Mouse (Mus musculus): ENCODE data around the gene Piwil4. TPM values are rescaled to one million over a fixed set of nuclear protein-coding genes. Genes with fewer than 3 reads are reported as not detected.
A peak's percentile ranks its signal among the peaks of the same experiment; 100 is the strongest.
"Not testable (repeated sequence)": the region's sequence is repeated elsewhere in the genome, so short reads cannot be mapped to it uniquely, and the experiment has no call there.

Gene Piwil4
- polyA plus RNA-seq, 1 experiment from 2014 or later = 0.25 TPM

DNA sequence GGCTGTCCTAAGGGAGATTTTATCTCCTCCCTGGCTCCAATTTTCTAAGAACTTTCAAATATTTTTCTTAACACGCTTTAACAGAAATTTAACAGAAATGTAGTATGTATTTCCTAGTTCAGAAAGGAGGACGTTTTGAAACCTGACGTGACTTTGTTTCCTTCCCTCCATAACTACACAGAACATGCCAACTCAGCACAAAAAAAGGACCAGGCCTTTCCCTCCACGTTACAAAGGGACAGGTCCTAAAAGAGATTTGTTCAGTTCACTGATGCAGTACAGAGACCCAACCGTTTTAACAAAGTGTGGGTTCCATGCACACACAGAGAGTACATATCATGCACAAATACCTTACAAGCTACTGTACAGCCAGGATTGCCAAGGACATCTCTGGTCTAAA is 18.9 kb downstream of the Piwil4 start:
- Histone ChIP-seq H3K9me3 (no peaks in the 10 kb centered on the region), H3K4me3 (no peak overlapping the region), H3K36me3 (no peaks in the 10 kb centered on the region), H3K4me2 (no peak overlapping the region), H3K9ac (no peak overlapping the region), H3K27me3 (no peaks in the 10 kb centered on the region), H3K4me1 (peaks cover 15% of the 10 kb centered on the region), H3K27ac (no peak overlapping the region)
- ATAC-seq (ENCODE audit: borderline replicate concordance, extremely low read depth, low FRiP score, low TSS enrichment) = no peak
- WGBS = 76% methylated on average over 5 of the region's 5 CpGs

- 72% methylated on average over 2 of the region's 2 CpGs for WGBS
- Histone ChIP-seq H3K4me2 (no peak overlapping the region), H3K4me1 (peaks cover 15% of the 10 kb centered on the region), H3K9me3 (no peaks in the 10 kb centered on the region), H3K4me3 (no peak overlapping the region), H3K9ac (no peak overlapping the region), H3K36me3 (no peaks in the 10 kb centered on the region), H3K27me3 (no peaks in the 10 kb centered on the region), H3K27ac (no peak overlapping the region)
- ATAC-seq (ENCODE audit: borderline replicate concordance, extremely low read depth, low FRiP score, low TSS enrichment) = no peak
Observed at GRCm38 (mm10) chr9:14720384-14720783, 20.1 kb downstream of the Piwil4 start.

DNA sequence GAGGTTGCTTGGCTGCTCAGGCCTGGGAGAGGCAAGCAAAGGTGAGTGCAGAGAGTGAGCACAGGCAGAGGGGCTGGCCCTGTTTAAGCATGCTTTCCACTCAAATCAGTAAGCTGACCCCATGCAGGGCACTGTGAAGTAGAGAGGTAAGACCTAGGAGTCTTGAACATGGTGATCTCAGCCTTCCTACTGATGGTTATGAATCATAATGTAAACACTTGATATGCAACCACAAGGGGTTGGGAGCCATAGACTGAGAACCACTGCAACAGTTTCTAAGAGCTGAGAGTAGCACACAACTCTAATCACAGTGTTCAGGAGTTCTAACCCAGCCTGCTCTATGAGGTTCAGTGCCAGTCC is 22.2 kb downstream of the Piwil4 start:
- Histone ChIP-seq H3K9me3 (no peaks in the 10 kb centered on the region), H3K27me3 (no peaks in the 10 kb centered on the region), H3K4me2 (peak overlapping the region; percentile 51), H3K4me1 (peaks cover 15% of the 10 kb centered on the region), H3K4me3 (peak overlapping the region; percentile 22), H3K9ac (no peak overlapping the region; the same call in 1 of the 2 replicates), H3K36me3 (no peaks in the 10 kb centered on the region), H3K27ac (peak overlapping the region; percentile 55)
- peak; percentile 74; the same call in 1 of the 2 replicates for ATAC-seq (ENCODE audit: borderline replicate concordance, extremely low read depth, low FRiP score, low TSS enrichment)

DNA sequence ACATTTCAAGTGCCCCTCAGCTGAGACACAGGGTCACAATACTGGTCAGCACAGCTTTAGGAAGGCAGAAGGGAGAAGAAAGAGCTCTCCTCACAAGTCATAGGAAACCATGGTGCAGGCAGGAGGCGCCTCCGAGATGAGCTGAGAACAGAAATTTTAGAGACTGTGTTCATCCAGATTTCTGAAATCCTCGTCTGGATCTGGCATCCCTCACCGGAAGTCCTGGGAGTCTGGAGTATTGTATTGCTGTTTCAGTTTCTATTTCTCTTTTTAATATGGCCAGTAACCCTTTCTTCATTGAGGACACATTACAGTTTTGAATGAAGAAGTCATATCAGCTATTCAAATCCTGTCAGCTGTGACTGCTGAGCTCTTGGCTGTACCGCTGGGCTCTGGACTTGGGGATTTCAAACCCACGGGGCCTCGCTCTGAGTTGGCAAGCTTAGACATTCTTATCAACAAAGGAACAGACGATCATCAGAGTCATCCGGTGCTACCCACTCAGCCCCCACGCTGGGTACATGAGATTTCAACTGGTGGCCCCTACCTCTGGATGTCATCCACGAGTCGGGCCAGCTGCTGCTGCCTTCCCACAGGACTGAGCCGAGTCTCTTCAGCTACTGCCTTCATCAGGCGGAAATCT is 22.7 kb downstream of the Piwil4 start:
- Histone ChIP-seq H3K4me2 (peak overlapping the region; percentile 51), H3K4me3 (peak overlapping the region; percentile 22), H3K27ac (peak overlapping the region; percentile 55), H3K4me1 (peaks cover 15% of the 10 kb centered on the region), H3K9me3 (no peaks in the 10 kb centered on the region), H3K27me3 (no peaks in the 10 kb centered on the region), H3K9ac (no peak overlapping the region; the same call in 1 of the 2 replicates), H3K36me3 (no peaks in the 10 kb centered on the region)
- no peak for ATAC-seq (ENCODE audit: borderline replicate concordance, extremely low read depth, low FRiP score, low TSS enrichment)
- 22% methylated on average over 14 of the region's 14 CpGs for WGBS

DNA sequence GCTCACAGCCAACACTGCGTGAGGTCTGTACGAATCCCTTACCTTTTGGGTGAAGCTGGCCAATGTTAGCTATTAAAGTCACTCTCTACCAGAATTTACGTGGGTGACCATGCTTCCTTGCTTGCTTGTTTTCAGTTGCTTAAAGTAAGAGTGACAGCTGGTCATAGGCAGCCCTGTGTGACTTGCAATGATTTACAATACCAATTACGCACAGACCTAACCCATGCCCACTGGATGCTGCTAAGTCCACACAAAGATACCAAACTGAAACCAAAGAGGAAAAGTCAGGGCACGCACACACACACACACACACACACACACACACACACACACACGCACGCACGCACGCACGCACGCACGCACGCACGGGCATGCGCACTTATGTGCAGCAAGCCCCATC is 25.3 kb downstream of the Piwil4 start:
- 88% methylated on average over 15 of the region's 15 CpGs for WGBS
- H3K4me3 ChIP-seq = no peak overlapping the region
- no peak for ATAC-seq (ENCODE audit: borderline replicate concordance, extremely low read depth, low FRiP score, low TSS enrichment)
- H3K4me2 ChIP-seq = no peak overlapping the region
- no peak overlapping the region for H3K27ac ChIP-seq
- H3K36me3 ChIP-seq = no peaks in the 10 kb centered on the region
- H3K4me1 ChIP-seq = peaks cover 15% of the 10 kb centered on the region
- no peaks in the 10 kb centered on the region for H3K27me3 ChIP-seq
- no peaks in the 10 kb centered on the region for H3K9me3 ChIP-seq
- H3K9ac ChIP-seq = no peak overlapping the region

GRCm38 (mm10) chr9:14710910-14711309 is 29.6 kb downstream of the Piwil4 start:
- no peaks in the 10 kb centered on the region for H3K36me3 ChIP-seq
- H3K4me3 ChIP-seq = no peak overlapping the region
- H3K9ac ChIP-seq = no peak overlapping the region
- no peaks in the 10 kb centered on the region for H3K27me3 ChIP-seq
- 87% methylated on average over 3 of the region's 3 CpGs for WGBS
- no peaks in the 10 kb centered on the region for H3K9me3 ChIP-seq
- H3K4me1 ChIP-seq = no peaks in the 10 kb centered on the region
- no peak overlapping the region for H3K27ac ChIP-seq
- ATAC-seq (ENCODE audit: borderline replicate concordance, extremely low read depth, low FRiP score, low TSS enrichment) = no peak
- H3K4me2 ChIP-seq = no peak overlapping the region

GRCm38 (mm10) chr9:14705321-14706162 is 35.0 kb downstream of the Piwil4 start:
- H3K27ac ChIP-seq = no peak overlapping the region

DNA sequence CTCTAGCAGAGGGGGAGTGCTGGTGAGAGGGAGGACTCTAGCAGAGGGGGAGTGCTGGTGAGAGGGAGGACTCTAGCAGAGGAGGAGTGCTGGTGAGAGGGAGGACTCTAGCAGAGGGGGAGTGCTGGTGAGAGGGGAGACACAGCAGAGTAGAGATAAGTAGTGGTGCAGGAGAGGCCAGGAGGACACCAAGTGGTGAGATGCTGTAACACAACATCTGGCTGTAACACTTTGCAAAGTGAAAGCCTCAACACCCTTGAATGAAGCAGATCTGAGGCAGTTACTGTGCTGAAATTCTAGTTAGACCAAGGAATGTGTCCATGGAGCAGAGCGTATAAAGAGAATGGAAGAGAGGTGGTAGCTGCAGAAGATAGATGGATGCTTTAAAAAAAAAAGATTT is 39.7 kb downstream of the Piwil4 start:
- H3K4me2 ChIP-seq; ATAC-seq (ENCODE audit: borderline replicate concordance, extremely low read depth, low FRiP score, low TSS enrichment); H3K27me3 ChIP-seq; H3K4me3 ChIP-seq; H3K9me3 ChIP-seq; H3K9ac ChIP-seq; H3K4me1 ChIP-seq; H3K36me3 ChIP-seq; H3K27ac ChIP-seq: not testable (repeated sequence)
- WGBS = 95% methylated on average over 1 of the region's 1 CpGs

More at GRCm38 (mm10) chr9:14705321-14706162, 35.0 kb downstream of the Piwil4 start:
- Histone ChIP-seq H3K9me3 (no peaks in the 10 kb centered on the region), H3K4me1 (no peaks in the 10 kb centered on the region), H3K27me3 (no peaks in the 10 kb centered on the region), H3K36me3 (no peaks in the 10 kb centered on the region), H3K4me3 (no peak overlapping the region), H3K4me2 (no peak overlapping the region), H3K9ac (no peak overlapping the region)
- 61% methylated on average over 13 of the region's 13 CpGs for whole genome bisulfite sequencing
- no peak for ATAC-seq (ENCODE audit: borderline replicate concordance, extremely low read depth, low FRiP score, low TSS enrichment)

- Histone ChIP-seq H3K9me3 (no peaks in the 10 kb centered on the region), H3K27ac (no peak overlapping the region), H3K27me3 (no peaks in the 10 kb centered on the region), H3K4me2 (no peak overlapping the region), H3K36me3 (no peaks in the 10 kb centered on the region), H3K4me3 (no peak overlapping the region), H3K4me1 (no peaks in the 10 kb centered on the region), H3K9ac (no peak overlapping the region)
- 40% methylated on average over 7 of the region's 7 CpGs for WGBS
- no peak for ATAC-seq (ENCODE audit: borderline replicate concordance, extremely low read depth, low FRiP score, low TSS enrichment)
Observed at GRCm38 (mm10) chr9:14699288-14699640, 41.3 kb downstream of the Piwil4 start.

GRCm38 (mm10) chr9:14698582-14699287 is 41.8 kb downstream of the Piwil4 start:
- no peaks in the 10 kb centered on the region for H3K4me1 ChIP-seq
- no peaks in the 10 kb centered on the region for H3K27me3 ChIP-seq
- 51% methylated on average over 12 of the region's 12 CpGs for WGBS
- H3K27ac ChIP-seq = no peak overlapping the region
- H3K4me2 ChIP-seq = no peak overlapping the region
- ATAC-seq (ENCODE audit: borderline replicate concordance, extremely low read depth, low FRiP score, low TSS enrichment) = peak; percentile 83
- H3K36me3 ChIP-seq = no peaks in the 10 kb centered on the region
- no peaks in the 10 kb centered on the region for H3K9me3 ChIP-seq
- no peak overlapping the region for H3K9ac ChIP-seq
- H3K4me3 ChIP-seq = no peak overlapping the region

- no peak overlapping the region for H3K9ac ChIP-seq
- H3K4me3 ChIP-seq = no peak overlapping the region
- H3K4me2 ChIP-seq = no peak overlapping the region
- 0 out of 2 replicates have a peak, but pooled peaks have one; percentile 39 for ATAC-seq (ENCODE audit: borderline replicate concordance, extremely low read depth, low FRiP score, low TSS enrichment)
- H3K36me3 ChIP-seq = no peaks in the 10 kb centered on the region
- no peaks in the 10 kb centered on the region for H3K27me3 ChIP-seq
- no peaks in the 10 kb centered on the region for H3K4me1 ChIP-seq
- 63% methylated on average over 4 of the region's 4 CpGs for WGBS
- no peaks in the 10 kb centered on the region for H3K9me3 ChIP-seq
- no peak overlapping the region for H3K27ac ChIP-seq
Observed at GRCm38 (mm10) chr9:14697903-14698302, 42.6 kb downstream of the Piwil4 start.

Measured in lung, embryonic 15.5 days (tissue).